Mouse (Mus musculus) adrenal gland, adult (tissue): ENCODE measurements around the gene A4gnt.

Experiments
- DNase-seq, 2 experiments: peaks; one replicate each; pipeline ENCODE4 v3.0.0; 2022 to 2023; ENCODE audit warnings: low spot score in 1 of 2; ENCODE audit not compliant: inconsistent age in 2 of 2

Gene A4gnt

GRCm38 (mm10) chr9:99632264-99632663, 20.0 kb downstream of the A4gnt start:
- DNase-seq: peak in 1 of 2 experiments; percentile 31

- no peak for DNase-seq
These were observed 24.5 kb downstream of the A4gnt start for GRCm38 (mm10) chr9:99636776-99637175.

- no peak for DNase-seq
These were observed 24.9 kb downstream of the A4gnt start for GRCm38 (mm10) chr9:99637227-99637626.

- no peak for DNase-seq
These were observed 25.4 kb downstream of the A4gnt start for GRCm38 (mm10) chr9:99637736-99638135.

GRCm38 (mm10) chr9:99639957-99640356, 27.7 kb downstream of the A4gnt start:
- DNase-seq: peak in 1 of 2 experiments; percentile 58

GRCm38 (mm10) chr9:99645416-99645815, 33.1 kb downstream of the A4gnt start:
- no peak for DNase-seq

GRCm38 (mm10) chr9:99646102-99646501, 33.8 kb downstream of the A4gnt start:
- DNase-seq: no peak

- DNase-seq: no peak
These were observed 48.5 kb downstream of the A4gnt start for GRCm38 (mm10) chr9:99660756-99661155.

- DNase-seq: no peak
These were observed 49.4 kb downstream of the A4gnt start for GRCm38 (mm10) chr9:99661606-99662166.

GRCm38 (mm10) chr9:99662406-99662805, 50.1 kb downstream of the A4gnt start:
- DNase-seq: peak; percentile 68 to 91

- peak in 1 of 2 experiments; percentile 9 for DNase-seq
These were observed 50.6 kb downstream of the A4gnt start for GRCm38 (mm10) chr9:99662887-99663286.

GRCm38 (mm10) chr9:99667596-99667995, 55.3 kb downstream of the A4gnt start:
- peak; percentile 6 to 59 for DNase-seq

- DNase-seq: no peak
These were observed 59.3 kb downstream of the A4gnt start for GRCm38 (mm10) chr9:99671603-99672002.
